Mouse (Mus musculus) midbrain, embryonic 13.5 days (tissue): ENCODE data around the gene Npc1l1. TPM values are rescaled to one million over a fixed set of nuclear protein-coding genes. Genes with fewer than 3 reads are reported as not detected.

Source experiments
- ATAC-seq: fragments of 200-750 bp; cut with Nextera tagmentation; 2 replicates; pipeline ENCODE4 v1.8.0; 2017; ENCODE audit warnings: mild to moderate bottlenecking, moderate TSS enrichment, moderate library complexity
- H3K27ac ChIP-seq: fragments of 300-500 bp; sonication (generic); 2 replicates; pipeline ENCODE4 v1.5.1; 2015; ENCODE audit warnings: inconsistent platforms, mild to moderate bottlenecking, moderate library complexity
- H3K27me3 ChIP-seq: fragments of 300-500 bp; sonication (generic); 2 replicates; pipeline ENCODE4 v1.6.1; 2015; ENCODE audit warnings: mild to moderate bottlenecking, inconsistent platforms
- H3K36me3 ChIP-seq: fragments of 300-500 bp; sonication (generic); 2 replicates; pipeline ENCODE4 v1.6.1; 2015; ENCODE audit warnings: mild to moderate bottlenecking, inconsistent platforms
- H3K4me1 ChIP-seq: fragments of 300-500 bp; sonication (generic); replicated peaks from 2 replicates; pipeline ENCODE4 v1.6.1; 2015; ENCODE audit warnings: inconsistent platforms
- H3K4me2 ChIP-seq: fragments of 300-500 bp; sonication (generic); replicated peaks from 2 replicates; pipeline ENCODE4 v1.6.1; 2015; ENCODE audit warnings: moderate library complexity, mild to moderate bottlenecking, inconsistent platforms
- H3K4me3 ChIP-seq: fragments of 300-500 bp; sonication (generic); replicated peaks from 2 replicates; pipeline ENCODE4 v1.5.1; 2015; ENCODE audit warnings: mild to moderate bottlenecking, inconsistent platforms
- H3K9ac ChIP-seq: fragments of 300-500 bp; sonication (generic); replicated peaks from 2 replicates; pipeline ENCODE4 v1.6.1; 2015; ENCODE audit warnings: mild to moderate bottlenecking, inconsistent platforms
- H3K9me3 ChIP-seq: fragments of 300-500 bp; sonication (generic); 2 replicates; pipeline ENCODE4 v1.6.1; 2016; ENCODE audit warnings: mild to moderate bottlenecking, inconsistent platforms
- WGBS: fragments of 180-500 bp; shearing (Covaris S2); methylation state at CpG from one replicate; pipeline ENCODE4 v1.1.7; 2015; 5-methylcytosine and 5-hydroxymethylcytosine counted together
- polyA plus RNA-seq: library from polyadenylated mRNA; unstranded; fragments of >200 nt; fragmentation: Nextera tagmentation; extraction: Ambion mirVana; gene quantifications from 2 replicates; pipeline ENCODE4 v1.2.1, GENCODE M21; 2015

Gene Npc1l1
- polyA plus RNA-seq, 1 experiment from 2014 or later = 0.05 TPM

GRCm38 (mm10) chr11:6177781-6178420 lies 52.0 kb downstream of the Npc1l1 start:
- no peak overlapping the region for H3K27ac ChIP-seq
- WGBS = 30% methylated on average over 8 of the region's 8 CpGs
- H3K36me3 ChIP-seq = no peaks in the 10 kb centered on the region
- no peak for ATAC-seq
- no peak overlapping the region for H3K4me3 ChIP-seq
- no peak overlapping the region for H3K9ac ChIP-seq
- no peaks in the 10 kb centered on the region for H3K9me3 ChIP-seq
- H3K4me2 ChIP-seq = no peak overlapping the region
- H3K4me1 ChIP-seq = peaks cover 42% of the 10 kb centered on the region
- H3K27me3 ChIP-seq = no peaks in the 10 kb centered on the region

- no peaks in the 10 kb centered on the region for H3K9me3 ChIP-seq
- H3K9ac ChIP-seq = no peak overlapping the region
- H3K27ac ChIP-seq = no peak overlapping the region
- no peak overlapping the region for H3K4me3 ChIP-seq
- H3K4me1 ChIP-seq = peaks cover 34% of the 10 kb centered on the region
- H3K4me2 ChIP-seq = no peak overlapping the region
- H3K36me3 ChIP-seq = no peaks in the 10 kb centered on the region
- H3K27me3 ChIP-seq = no peaks in the 10 kb centered on the region
- ATAC-seq = no peak
- 72% methylated on average over 1 of the region's 1 CpGs for WGBS
These were observed 54.4 kb downstream of the Npc1l1 start for GRCm38 (mm10) chr11:6175506-6175905.

GRCm38 (mm10) chr11:6174719-6175118 lies 55.2 kb downstream of the Npc1l1 start:
- H3K9me3 ChIP-seq = no peaks in the 10 kb centered on the region
- ATAC-seq = no peak
- H3K4me2 ChIP-seq = no peak overlapping the region
- no peak overlapping the region for H3K9ac ChIP-seq
- no peak overlapping the region for H3K4me3 ChIP-seq
- H3K36me3 ChIP-seq = no peaks in the 10 kb centered on the region
- H3K4me1 ChIP-seq = peaks cover 26% of the 10 kb centered on the region
- WGBS = 92% methylated on average over 7 of the region's 7 CpGs
- H3K27me3 ChIP-seq = no peaks in the 10 kb centered on the region
- no peak overlapping the region; the same call in 1 of the 2 replicates for H3K27ac ChIP-seq

- WGBS = 91% methylated on average over 2 of the region's 2 CpGs
- no peaks in the 10 kb centered on the region for H3K27me3 ChIP-seq
- no peak overlapping the region for H3K9ac ChIP-seq
- H3K9me3 ChIP-seq = no peaks in the 10 kb centered on the region
- no peak overlapping the region for H3K4me3 ChIP-seq
- no peaks in the 10 kb centered on the region for H3K36me3 ChIP-seq
- no peak overlapping the region for H3K27ac ChIP-seq
- no peak for ATAC-seq
- no peak overlapping the region for H3K4me2 ChIP-seq
- H3K4me1 ChIP-seq = no peaks in the 10 kb centered on the region
These were observed 60.8 kb downstream of the Npc1l1 start for GRCm38 (mm10) chr11:6169041-6169663.

- Histone ChIP-seq H3K4me3 (no peak overlapping the region), H3K36me3 (no peaks in the 10 kb centered on the region), H3K9me3 (no peaks in the 10 kb centered on the region), H3K4me1 (no peaks in the 10 kb centered on the region), H3K4me2 (no peak overlapping the region), H3K27me3 (no peaks in the 10 kb centered on the region), H3K9ac (no peak overlapping the region), H3K27ac (no peak overlapping the region)
- no peak for ATAC-seq
- WGBS = 95% methylated on average over 12 of the region's 12 CpGs
These were observed 63.6 kb downstream of the Npc1l1 start for GRCm38 (mm10) chr11:6166351-6166750.

GRCm38 (mm10) chr11:6165391-6166081 lies 64.4 kb downstream of the Npc1l1 start:
- H3K27ac ChIP-seq = no peak overlapping the region
- no peaks in the 10 kb centered on the region for H3K36me3 ChIP-seq
- no peak for ATAC-seq
- H3K9me3 ChIP-seq = no peaks in the 10 kb centered on the region
- H3K9ac ChIP-seq = no peak overlapping the region
- H3K4me1 ChIP-seq = peaks cover 5% of the 10 kb centered on the region; the same call in 1 of the 2 replicates
- no peak overlapping the region for H3K4me2 ChIP-seq
- H3K27me3 ChIP-seq = no peaks in the 10 kb centered on the region
- 95% methylated on average over 7 of the region's 7 CpGs for WGBS
- H3K4me3 ChIP-seq = no peak overlapping the region

GRCm38 (mm10) chr11:6164781-6165180 lies 65.2 kb downstream of the Npc1l1 start:
- Histone ChIP-seq H3K4me1 (peaks cover 6% of the 10 kb centered on the region; the same call in 1 of the 2 replicates), H3K27me3 (no peaks in the 10 kb centered on the region), H3K4me2 (no peak overlapping the region), H3K9ac (no peak overlapping the region), H3K36me3 (no peaks in the 10 kb centered on the region), H3K4me3 (no peak overlapping the region), H3K9me3 (no peaks in the 10 kb centered on the region), H3K27ac (no peak overlapping the region)
- 95% methylated on average over 7 of the region's 7 CpGs for WGBS
- ATAC-seq = no peak

GRCm38 (mm10) chr11:6163706-6164105 lies 66.2 kb downstream of the Npc1l1 start:
- Histone ChIP-seq H3K4me1 (peaks cover 6% of the 10 kb centered on the region; the same call in 1 of the 2 replicates), H3K9ac (no peak overlapping the region), H3K27me3 (no peaks in the 10 kb centered on the region), H3K4me2 (no peak overlapping the region), H3K27ac (no peak overlapping the region), H3K4me3 (no peak overlapping the region), H3K36me3 (no peaks in the 10 kb centered on the region), H3K9me3 (no peaks in the 10 kb centered on the region)
- ATAC-seq = no peak
- WGBS = 96% methylated on average over 12 of the region's 12 CpGs

- ATAC-seq = no peak
- H3K36me3 ChIP-seq = no peaks in the 10 kb centered on the region
- no peak overlapping the region for H3K9ac ChIP-seq
- H3K4me1 ChIP-seq = peaks cover 6% of the 10 kb centered on the region; the same call in 1 of the 2 replicates
- H3K27me3 ChIP-seq = no peaks in the 10 kb centered on the region
- H3K27ac ChIP-seq = no peak overlapping the region
- WGBS = 98% methylated on average over 3 of the region's 3 CpGs
- no peaks in the 10 kb centered on the region for H3K9me3 ChIP-seq
- H3K4me3 ChIP-seq = no peak overlapping the region
- no peak overlapping the region for H3K4me2 ChIP-seq
These were observed 66.9 kb downstream of the Npc1l1 start for GRCm38 (mm10) chr11:6163062-6163461.

GRCm38 (mm10) chr11:6161549-6161948 lies 68.4 kb downstream of the Npc1l1 start:
- Histone ChIP-seq H3K27ac (no peak overlapping the region), H3K4me2 (no peak overlapping the region), H3K36me3 (no peaks in the 10 kb centered on the region), H3K4me1 (peaks cover 8% of the 10 kb centered on the region), H3K27me3 (no peaks in the 10 kb centered on the region), H3K9ac (no peak overlapping the region), H3K4me3 (no peak overlapping the region), H3K9me3 (no peaks in the 10 kb centered on the region)
- no peak for ATAC-seq
